ENCODE assay signal across 9 mouse cellular contexts in the genomic region with DNA sequence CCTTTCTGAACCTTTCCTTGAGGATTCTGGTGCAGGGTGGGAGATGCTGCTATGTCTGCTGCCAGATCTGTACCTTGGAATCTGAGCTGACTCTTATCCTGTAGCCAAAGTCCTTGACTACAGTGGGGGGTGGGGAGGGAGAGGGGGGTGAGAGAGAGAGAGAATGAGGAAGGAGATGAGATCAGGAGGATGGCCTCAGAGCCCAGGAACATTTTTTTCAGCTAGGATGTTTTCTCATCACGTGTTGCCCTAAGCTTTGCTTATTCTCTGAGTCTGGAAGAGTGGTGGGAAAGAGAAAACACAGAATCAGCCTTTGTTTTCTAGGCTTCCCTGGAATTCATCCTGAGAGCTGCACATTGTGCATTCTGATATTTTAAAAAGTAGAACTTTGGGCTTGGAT. TPM values are rescaled to one million over a fixed set of nuclear protein-coding genes. Genes with fewer than 3 reads are reported as not detected.
DNase-seq lines count a peak whose midpoint lies in the region; ATAC-seq and TF ChIP-seq lines count a peak whose summit lies in the region.
"Had no signal": no experiment of that assay in that cellular context is flagged by ENCODE, and none has a peak within 500 bp of the region (broad histone marks: within the 10 kb centered on the region; RNA-seq: fewer than 3 reads in every experiment).

No protein-coding gene starts in this region.

- peak overlapping the region; percentile 80 for H3K4me2 ChIP-seq in embryonic facial prominence, embryonic 13.5 days
- peak overlapping the region; percentile 78 for H3K4me2 ChIP-seq in kidney, embryonic 16.5 days (replicated peaks; ENCODE audit: low read depth, low read length)
- peak overlapping the region; percentile 79 for H3K4me2 ChIP-seq in midbrain, postnatal 0 days (ENCODE audit: low read depth, low read length, poor library complexity, severe bottlenecking)

- no peak for TF ChIP-seq POLR2A in kidney, adult 2 months (IDR thresholded peaks at IDR 0.05; ENCODE audit: low read depth, low read length)

- H3K36me3 ChIP-seq in kidney, adult 2 months (ENCODE audit: control insufficient read depth, insufficient read depth, low read length): no peaks in the 10 kb centered on the region; the same call in 1 of the 2 replicates
- H3K36me3 ChIP-seq in embryonic facial prominence, embryonic 13.5 days: peaks cover 26% of the 10 kb centered on the region; the same call in 1 of the 2 replicates
- H3K36me3 ChIP-seq in kidney, embryonic 16.5 days (ENCODE audit: insufficient read depth, low read length): 0 out of 2 replicates have a peak, but pooled peaks cover 3% of the 10 kb centered on the region
- H3K36me3 ChIP-seq in midbrain, postnatal 0 days (ENCODE audit: insufficient read depth, low read length): no peaks in the 10 kb centered on the region

- peak overlapping the region; percentile 92 for H3K9ac ChIP-seq in embryonic facial prominence, embryonic 13.5 days
- peak overlapping the region; percentile 89; the same call in 1 of the 2 replicates for H3K9ac ChIP-seq in kidney, embryonic 16.5 days (replicated peaks; ENCODE audit: low read length)
- H3K9ac ChIP-seq in midbrain, postnatal 0 days (replicated peaks; ENCODE audit: low read length, poor library complexity, severe bottlenecking): 0 out of 2 replicates have a peak overlapping the region, but pooled peaks have one; percentile 13

- H3K9me3 ChIP-seq in embryonic facial prominence, embryonic 13.5 days: no peaks in the 10 kb centered on the region
- H3K9me3 ChIP-seq in kidney, embryonic 16.5 days (ENCODE audit: low read length): no peaks in the 10 kb centered on the region
- no peaks in the 10 kb centered on the region for H3K9me3 ChIP-seq in midbrain, postnatal 0 days (ENCODE audit: low read length)

- no peak for ATAC-seq in embryonic facial prominence, embryonic 13.5 days (ENCODE audit: insufficient number of reproducible peaks, insufficient read depth, low FRiP score, low TSS enrichment, low read depth)
- ATAC-seq in kidney, embryonic 16.5 days (ENCODE audit: low FRiP score, low TSS enrichment): no peak
- ATAC-seq in midbrain, postnatal 0 days (ENCODE audit: low FRiP score): no peak

- H3K4me3 ChIP-seq in kidney, adult 2 months (ENCODE audit: insufficient read depth, low read depth, low read length): no peak overlapping the region; the same call in 1 of the 2 replicates
- H3K4me3 ChIP-seq in embryonic facial prominence, embryonic 13.5 days: peak overlapping the region; percentile 90
- H3K4me3 ChIP-seq in kidney, embryonic 16.5 days (ENCODE audit: low read length): peak overlapping the region; percentile 63
- peak overlapping the region; percentile 89 for H3K4me3 ChIP-seq in midbrain, postnatal 0 days (ENCODE audit: low read depth, low read length)

- peak; percentile 47 for DNase-seq in kidney, adult 2 months
- no peak for DNase-seq in kidney, postnatal 4 days
- peak; percentile 6 for DNase-seq in midbrain, postnatal 0 days (ENCODE audit: low spot score)
- no peak for DNase-seq in frontal cortex, postnatal 14 days (ENCODE audit: low spot score in 2 of 2)
- no peak for DNase-seq in ovary, postnatal 10 days (ENCODE audit: low spot score)
- DNase-seq in cerebellum, postnatal 14 days: no peak
- DNase-seq: thymus, adult 18-20 months had no signal

- peak overlapping the region; percentile 57; the same call in 1 of the 2 replicates for H3K27ac ChIP-seq in kidney, adult 2 months (ENCODE audit: insufficient read depth, low read depth, low read length)
- H3K27ac ChIP-seq in embryonic facial prominence, embryonic 13.5 days: no peak overlapping the region
- no peak overlapping the region for H3K27ac ChIP-seq in kidney, embryonic 16.5 days (ENCODE audit: low read length)
- H3K27ac ChIP-seq in midbrain, postnatal 0 days (ENCODE audit: low read depth, low read length): no peak overlapping the region

- H3K27me3 ChIP-seq in kidney, adult 2 months (replicated peaks; ENCODE audit: control insufficient read depth, insufficient read depth, low read length): no peaks in the 10 kb centered on the region
- H3K27me3 ChIP-seq in embryonic facial prominence, embryonic 13.5 days: no peaks in the 10 kb centered on the region
- H3K27me3 ChIP-seq in kidney, embryonic 16.5 days (ENCODE audit: insufficient read depth, low read length): no peaks in the 10 kb centered on the region
- no peaks in the 10 kb centered on the region for H3K27me3 ChIP-seq in midbrain, postnatal 0 days (ENCODE audit: insufficient read depth, low read length)

- H3K4me1 ChIP-seq in kidney, adult 2 months (ENCODE audit: control insufficient read depth, insufficient read depth, low read length): peaks cover 23% of the 10 kb centered on the region
- peaks cover 34% of the 10 kb centered on the region for H3K4me1 ChIP-seq in embryonic facial prominence, embryonic 13.5 days
- peaks cover 32% of the 10 kb centered on the region for H3K4me1 ChIP-seq in kidney, embryonic 16.5 days (ENCODE audit: insufficient read depth, low read length)
- peaks cover 17% of the 10 kb centered on the region; the same call in 1 of the 2 replicates for H3K4me1 ChIP-seq in midbrain, postnatal 0 days (ENCODE audit: insufficient read depth, low read length)

- TF ChIP-seq CTCF in kidney, adult 2 months (conservative IDR thresholded peaks at IDR 0.05; ENCODE audit: insufficient read depth, insufficient read length, low read depth, low read length): no peak
- TF ChIP-seq CTCF in midbrain, postnatal 0 days (IDR thresholded peaks at IDR 0.05): no peak

- 23% methylated on average over 1 of the region's 1 CpGs for WGBS in kidney, adult 2 months
- WGBS in embryonic facial prominence, embryonic 13.5 days: 8% methylated on average over 1 of the region's 1 CpGs
- 22% methylated on average over 1 of the region's 1 CpGs for WGBS in kidney, embryonic 16.5 days
- WGBS in midbrain, postnatal 0 days: 10% methylated on average over 1 of the region's 1 CpGs

RNA-seq across cellular contexts. Expression of a gene that starts 2.2 kb away (rescaled TPM):
- 28.9 and 30.6 TPM in 2 replicates for polyA plus RNA-seq in kidney, adult 2 months (2012; rRNA removed)
- polyA plus RNA-seq in embryonic facial prominence, embryonic 13.5 days (2015; fragmentation: Nextera tagmentation; extraction: Ambion mirVana): 16.9 and 19.0 TPM in 2 replicates
- polyA plus RNA-seq in kidney, embryonic 16.5 days (2015; fragmentation: Nextera tagmentation; extraction: Ambion mirVana): 9.0 and 13.5 TPM in 2 replicates
- total RNA-seq in midbrain, postnatal 0 days (2014; rRNA removed): 74.4 and 79.2 TPM in 2 replicates
- polyA plus RNA-seq in midbrain, postnatal 0 days (2015; fragmentation: Nextera tagmentation; extraction: Ambion mirVana): 29.1 and 41.8 TPM in 2 replicates

RNA-seq across cellular contexts. Expression of a gene that starts 58.2 kb away (rescaled TPM):
- polyA plus RNA-seq in kidney, adult 2 months (2012; rRNA removed): 57.2 and 68.8 TPM in 2 replicates
- 32.5 and 34.7 TPM in 2 replicates for polyA plus RNA-seq in embryonic facial prominence, embryonic 13.5 days (2015; fragmentation: Nextera tagmentation; extraction: Ambion mirVana)
- polyA plus RNA-seq in kidney, embryonic 16.5 days (2015; fragmentation: Nextera tagmentation; extraction: Ambion mirVana): 50.7 and 59.2 TPM in 2 replicates
- 3.6 and 3.9 TPM in 2 replicates for total RNA-seq in midbrain, postnatal 0 days (2014; rRNA removed)
- polyA plus RNA-seq in midbrain, postnatal 0 days (2015; fragmentation: Nextera tagmentation; extraction: Ambion mirVana): 5.0 and 5.7 TPM in 2 replicates

Comparison
In these comparisons a context has a peak if more than half of its experiments do, and no peak if none do; other contexts are left out.
1. DNase-seq: peak in kidney, adult 2 months (single experiment) and midbrain, postnatal 0 days (single experiment); none in kidney, postnatal 4 days (0 of 2), frontal cortex, postnatal 14 days (0 of 2), ovary, postnatal 10 days (single experiment) and cerebellum, postnatal 14 days (0 of 2).
2. H3K9ac ChIP-seq: peak in every context shown above with its lines; median percentile 92 in embryonic facial prominence, embryonic 13.5 days; 89 in kidney, embryonic 16.5 days; 13 in midbrain, postnatal 0 days.
3. Peak in every context shown above with its lines, with median percentiles within 50 percentile points of each other: H3K4me2 ChIP-seq.